Mouse (Mus musculus): ENCODE measurements around the gene Prkca.

GRCm38 (mm10) chr11:108350799-108351198, 7.1 kb upstream of the Prkca start:
- TF ChIP-seq GATA1 (IDR thresholded peaks at IDR 0.05; ENCODE audit: low read depth, low read length) (no peak), ZC3H11A (IDR thresholded peaks at IDR 0.05; ENCODE audit: low read depth, low read length) (no peak), BHLHE40 (IDR thresholded peaks at IDR 0.05; ENCODE audit: borderline replicate concordance, low read depth, low read length) (no peak), MAX (IDR thresholded peaks at IDR 0.05; ENCODE audit: low read length) (no peak), POLR2AphosphoS2 (IDR thresholded peaks at IDR 0.05; ENCODE audit: low read length) (no peak), NELFE (IDR thresholded peaks at IDR 0.05; ENCODE audit: low read depth, low read length) (no peak), CTCF (IDR thresholded peaks at IDR 0.05 in 2 of 3, conservative IDR thresholded peaks at IDR 0.05 in 1 of 3; ENCODE audit: control insufficient read depth in 1 of 3, insufficient read depth in 1 of 3, low read depth in 2 of 3, low read length in 3 of 3, poor library complexity in 1 of 3, severe bottlenecking in 1 of 3) (no peak), POLR2A (IDR thresholded peaks at IDR 0.05; ENCODE audit: control insufficient read depth in 1 of 2, insufficient read depth in 1 of 2, low read depth in 1 of 2, low read length in 2 of 2, poor library complexity in 1 of 2) (no peak)

All from MEL (cell line).